Mouse (Mus musculus) ES-E14 (cell line): ENCODE data around the gene Pigq.

ENCODE experiments used
- CHD2 ChIP-seq: IDR thresholded peaks from 2 replicates; pipeline ENCODE4 v1.6.1; 2014; ENCODE audit warnings: mild to moderate bottlenecking, low read depth, low read length, inconsistent platforms
- HCFC1 ChIP-seq: IDR thresholded peaks from 2 replicates; pipeline ENCODE4 v1.6.1; 2012; ENCODE audit warnings: low read length, inconsistent platforms, borderline replicate concordance; ENCODE audit not compliant: insufficient read depth
- MAFK ChIP-seq: IDR thresholded peaks from 2 replicates; pipeline ENCODE4 v1.6.1; 2014; ENCODE audit warnings: mild to moderate bottlenecking, low read depth, low read length, inconsistent platforms; ENCODE audit not compliant: insufficient read depth
- ZC3H11A ChIP-seq: IDR thresholded peaks from 2 replicates; pipeline ENCODE4 v1.6.1; 2012; ENCODE audit warnings: low read depth, mild to moderate bottlenecking, inconsistent platforms, low read length, borderline replicate concordance
- ZNF384 ChIP-seq: IDR thresholded peaks from 2 replicates; pipeline ENCODE4 v1.6.1; 2012; ENCODE audit warnings: low read depth, low read length, inconsistent platforms

DNA sequence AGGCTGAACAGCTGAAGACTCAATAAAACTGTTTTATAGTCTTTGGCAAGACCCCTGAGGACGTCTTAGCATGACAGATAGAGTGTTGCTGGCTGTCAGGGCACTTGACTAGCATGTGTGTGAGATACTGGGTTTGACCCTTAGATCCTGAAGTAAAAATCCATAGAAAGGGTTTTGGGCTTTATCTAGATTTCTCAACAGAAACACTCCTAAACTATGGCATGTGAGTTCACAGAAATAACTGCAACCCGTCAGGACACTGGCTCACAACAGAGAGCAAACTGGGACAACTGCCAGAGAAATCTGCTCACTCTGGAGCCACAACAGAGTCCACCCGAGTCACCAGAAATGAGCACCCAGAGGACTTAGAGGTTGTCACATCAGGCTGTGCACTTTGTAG, 22.9 kb upstream of the Pigq start:
- TF ChIP-seq HCFC1 (no peak), MAFK (no peak), ZNF384 (no peak), CHD2 (no peak), ZC3H11A (no peak)
